Mouse (Mus musculus) cortical plate, adult 2 months (tissue): ENCODE results near the gene Foxj3.

ENCODE experiments used
- CTCF ChIP-seq: fragments of 200-500 bp; IDR thresholded peaks from 2 replicates; pipeline ENCODE4 v1.5.1; 2011; ENCODE audit warnings: mild to moderate bottlenecking, control low read depth, low read length; ENCODE audit not compliant: insufficient read depth; ENCODE audit errors: extremely low read depth
- POLR2A ChIP-seq: fragments of 200-500 bp; IDR thresholded peaks from 2 replicates; pipeline ENCODE4 v1.6.1; 2011; ENCODE audit warnings: mild to moderate bottlenecking, low read length, control low read depth; ENCODE audit not compliant: insufficient read depth; ENCODE audit errors: extremely low read depth

DNA sequence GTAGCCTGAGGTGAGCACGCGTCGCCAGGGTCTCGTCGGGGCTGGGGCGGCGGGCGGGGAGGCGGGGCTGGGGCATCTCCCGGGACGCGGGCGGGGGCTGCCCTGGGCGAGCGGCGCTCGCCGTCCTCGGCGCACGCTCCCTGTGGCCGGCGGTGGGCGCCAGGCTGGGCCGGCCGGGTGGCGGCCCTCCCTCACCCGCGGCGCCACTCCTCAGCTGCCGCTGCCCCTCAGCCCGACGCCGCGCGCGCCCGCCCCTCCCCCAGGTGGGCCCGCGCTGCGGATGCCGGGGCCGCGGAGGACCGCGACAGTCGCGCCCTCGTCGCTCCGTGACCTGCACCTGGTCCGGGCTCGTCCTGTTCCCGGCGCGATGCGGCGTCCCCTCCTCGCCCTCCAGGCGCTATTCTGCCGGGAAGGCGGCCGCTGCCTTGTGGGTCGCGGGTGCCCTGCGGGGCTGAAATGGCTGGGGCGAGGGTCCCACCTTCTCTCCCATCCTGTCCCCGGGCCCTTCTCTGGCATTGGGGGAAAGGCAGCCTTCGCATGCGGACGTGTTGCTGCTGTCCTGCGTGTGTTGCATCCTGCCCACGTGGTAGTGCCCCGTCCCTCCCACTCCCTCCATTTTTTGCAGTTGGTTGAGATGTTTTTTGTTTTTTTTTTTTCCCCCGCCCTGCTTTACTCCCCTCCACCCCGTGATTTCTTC is 3.2 kb downstream of the Foxj3 start:
- TF ChIP-seq POLR2A: peak; percentile 29; the same call in 1 of the 2 replicates
- TF ChIP-seq CTCF: no peak
